Mouse (Mus musculus) stomach, embryonic 16.5 days (tissue): ENCODE data around the gene Kalrn. TPM values are rescaled to one million over a fixed set of nuclear protein-coding genes. Genes with fewer than 3 reads are reported as not detected.

Source experiments
- ATAC-seq: fragments of 200-750 bp; cut with Nextera tagmentation; 2 replicates; pipeline ENCODE4 v1.8.0; 2017; ENCODE audit warnings: moderate number of reproducible peaks, moderate TSS enrichment; ENCODE audit not compliant: insufficient read depth, low FRiP score
- H3K27ac ChIP-seq: fragments of 300-500 bp; sonication (generic); 2 replicates; pipeline ENCODE4 v1.5.1; 2014; ENCODE audit warnings: low read length
- H3K27me3 ChIP-seq: fragments of 300-500 bp; sonication (generic); 2 replicates; pipeline ENCODE4 v1.6.1; 2014; ENCODE audit warnings: low read length, control low read depth, mixed read lengths; ENCODE audit not compliant: control insufficient read depth, insufficient read depth
- H3K36me3 ChIP-seq: fragments of 300-500 bp; sonication (generic); 2 replicates; pipeline ENCODE4 v1.6.1; 2014; ENCODE audit warnings: low read length; ENCODE audit not compliant: control insufficient read depth, insufficient read depth
- H3K4me1 ChIP-seq: fragments of 300-500 bp; sonication (generic); 2 replicates; pipeline ENCODE4 v1.6.1; 2014; ENCODE audit warnings: low read length, control low read depth, mixed read lengths; ENCODE audit not compliant: control insufficient read depth, insufficient read depth
- H3K4me2 ChIP-seq: fragments of 300-500 bp; sonication (generic); 2 replicates; pipeline ENCODE4 v1.6.1; 2014; ENCODE audit warnings: low read depth, low read length, mixed read lengths
- H3K4me3 ChIP-seq: fragments of 300-500 bp; sonication (generic); replicated peaks from 2 replicates; pipeline ENCODE4 v1.5.1; 2014; ENCODE audit warnings: mild to moderate bottlenecking, low read length
- H3K9ac ChIP-seq: fragments of 300-500 bp; sonication (generic); 2 replicates; pipeline ENCODE4 v1.6.1; 2014; ENCODE audit warnings: low read length
- H3K9me3 ChIP-seq: fragments of 300-500 bp; sonication (generic); replicated peaks from 2 replicates; pipeline ENCODE4 v1.6.1; 2016; ENCODE audit warnings: low read length, control low read depth; ENCODE audit not compliant: control insufficient read depth
- WGBS: fragments of 180-500 bp; shearing (Covaris S2); extraction: QIAGEN DNeasy Blood & Tissue Kit; methylation state at CpG from one replicate; pipeline ENCODE4 v1.1.7; 2014; 5-methylcytosine and 5-hydroxymethylcytosine counted together
- polyA plus RNA-seq: library from polyadenylated mRNA; unstranded; fragments of >200 nt; fragmentation: Nextera tagmentation; extraction: Ambion mirVana; gene quantifications from 2 replicates; pipeline ENCODE4 v1.2.1, GENCODE M21; 2015

Gene Kalrn
- polyA plus RNA-seq, 1 experiment from 2014 or later, result 22.7 TPM

DNA sequence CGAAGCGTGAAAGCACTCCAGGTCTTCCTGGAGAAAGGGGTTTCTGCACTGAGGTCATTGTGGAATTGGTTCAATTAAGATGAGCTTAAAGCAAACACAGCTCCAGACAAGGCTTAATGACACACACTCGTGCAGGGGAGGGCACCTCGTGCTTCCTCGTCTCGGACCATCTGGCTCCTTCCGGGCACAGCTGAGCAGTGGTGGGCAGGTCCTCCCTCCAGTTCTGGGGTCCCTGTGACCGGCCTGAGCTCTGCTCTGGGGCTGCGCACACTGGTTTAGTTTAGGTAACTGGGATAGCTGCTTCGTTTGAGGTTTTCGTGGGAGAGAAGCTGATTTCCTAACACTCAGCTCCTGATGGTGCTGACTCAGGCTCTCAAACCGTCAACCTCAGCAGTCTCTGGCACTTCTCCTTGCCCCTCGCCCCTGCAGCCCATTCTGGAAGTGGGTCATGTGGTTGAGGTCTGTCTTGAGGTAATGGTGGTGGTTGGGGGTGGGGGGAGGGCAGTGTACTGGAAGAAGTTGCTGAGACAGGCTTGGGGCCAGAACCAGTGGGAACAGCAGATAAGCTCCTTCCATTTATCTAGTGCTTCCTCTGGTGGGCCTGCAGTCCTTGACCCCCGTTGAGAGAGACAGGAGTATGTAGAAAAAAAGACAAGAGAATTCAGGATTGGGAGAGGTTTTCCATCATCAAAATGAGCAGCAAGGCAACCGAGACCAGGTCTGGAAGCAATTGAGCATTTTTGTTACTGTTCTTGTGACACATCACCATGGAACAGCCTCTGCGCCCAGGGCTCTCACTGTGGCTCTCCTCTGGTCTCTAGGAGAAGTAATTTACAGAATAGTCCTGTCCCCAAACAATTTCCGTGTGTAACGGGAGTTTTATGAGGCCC is 651.0 kb downstream of the Kalrn start:
- H3K4me1 ChIP-seq, result peaks cover 38% of the 10 kb centered on the region
- H3K27ac ChIP-seq, result peak overlapping the region; percentile 63
- H3K9me3 ChIP-seq, result no peaks in the 10 kb centered on the region
- H3K36me3 ChIP-seq, result 0 out of 2 replicates have a peak, but pooled peaks cover 7% of the 10 kb centered on the region
- H3K27me3 ChIP-seq, result no peaks in the 10 kb centered on the region
- H3K4me3 ChIP-seq, result no peak overlapping the region
- ATAC-seq, result peak; percentile 49; the same call in 1 of the 2 replicates
- 40% methylated on average over 18 of the region's 18 CpGs for WGBS
- peak overlapping the region; percentile 50; the same call in 1 of the 2 replicates for H3K9ac ChIP-seq
- no peak overlapping the region for H3K4me2 ChIP-seq

DNA sequence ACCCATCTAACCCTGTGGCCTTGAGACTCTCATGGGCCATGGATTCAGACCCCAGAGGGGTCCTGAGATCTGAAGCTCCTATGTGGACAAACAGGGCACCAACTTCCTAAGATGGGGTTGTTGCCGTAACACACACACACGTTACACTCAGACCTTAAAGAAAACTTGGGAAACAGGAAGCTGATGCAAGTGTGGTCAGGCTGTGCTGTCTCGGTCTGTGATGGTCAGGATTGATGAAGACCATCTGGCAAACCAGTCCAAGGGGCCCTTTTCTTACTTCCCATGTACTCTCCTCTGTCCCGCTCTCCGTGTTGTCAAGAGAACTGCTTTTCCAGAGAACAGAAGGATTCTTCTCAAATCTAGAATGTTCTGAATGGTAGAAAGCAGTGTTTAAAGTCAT is 651.8 kb downstream of the Kalrn start:
- H3K27me3 ChIP-seq, result no peaks in the 10 kb centered on the region
- no peak overlapping the region for H3K4me3 ChIP-seq
- peaks cover 47% of the 10 kb centered on the region for H3K4me1 ChIP-seq
- no peaks in the 10 kb centered on the region for H3K9me3 ChIP-seq
- no peak for ATAC-seq
- H3K36me3 ChIP-seq, result 0 out of 2 replicates have a peak, but pooled peaks cover 7% of the 10 kb centered on the region
- WGBS, result 48% methylated on average over 5 of the region's 5 CpGs
- no peak overlapping the region for H3K9ac ChIP-seq
- H3K4me2 ChIP-seq, result no peak overlapping the region
- H3K27ac ChIP-seq, result peak overlapping the region; percentile 63

Other genes starting within 250 kb of the Kalrn start
- not detected in 2 replicates for gene Ropn1, start 76.4 kb upstream of the Kalrn start, polyA plus RNA-seq
- 5.3 and 5.6 TPM in 2 replicates for gene Ccdc14, start 117.1 kb upstream of the Kalrn start, polyA plus RNA-seq
- 354 and 371 TPM in 2 replicates for gene Mylk, start 171.7 kb upstream of the Kalrn start, polyA plus RNA-seq